Mouse (Mus musculus): ENCODE results near the gene Clta. TPM values are rescaled to one million over a fixed set of nuclear protein-coding genes. Genes with fewer than 3 reads are reported as not detected.
A peak's percentile ranks its signal among the peaks of the same experiment; 100 is the strongest.

The Clta gene
- polyA plus RNA-seq, 1 experiment from 2014 or later = 136 TPM

DNA sequence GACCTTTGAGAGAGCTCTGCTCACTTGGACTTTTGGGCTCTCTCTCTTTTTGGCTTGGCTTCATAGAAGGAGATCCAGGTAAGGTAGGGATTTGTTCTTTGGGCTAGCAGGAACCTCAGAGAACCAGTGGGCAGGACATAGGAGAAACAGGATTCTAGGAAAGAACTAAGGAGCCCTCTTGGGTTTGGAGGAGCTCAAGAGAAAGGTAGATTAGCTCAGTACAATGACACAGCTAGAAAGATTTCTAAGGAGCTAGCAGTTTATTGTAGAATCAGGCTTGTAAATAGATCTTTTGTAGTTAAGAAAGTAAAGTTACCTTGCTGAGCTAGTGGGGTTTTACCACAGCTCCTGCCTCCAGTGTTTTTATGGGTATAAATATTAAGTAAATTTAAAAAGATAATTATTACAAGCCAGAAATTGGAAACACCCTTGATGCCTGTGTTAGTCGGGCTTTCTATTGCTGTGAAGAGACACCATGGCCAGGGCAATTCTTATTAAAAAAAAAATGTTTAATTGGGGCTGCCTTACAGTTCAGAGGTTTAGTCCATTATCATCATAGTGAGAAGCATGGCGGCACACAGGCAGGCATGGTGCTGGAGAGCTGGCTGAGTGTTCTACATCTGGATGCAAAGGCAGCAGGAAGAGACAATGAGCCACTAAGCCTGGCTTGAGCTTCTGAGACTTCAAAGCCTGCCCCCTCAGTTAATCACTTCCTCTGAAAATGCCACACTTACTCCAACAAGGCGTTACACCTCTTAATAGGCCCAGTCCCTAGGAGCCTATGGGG lies 564 bp downstream of the Clta start:
- Histone ChIP-seq H3K4me1 (ENCODE audit: insufficient read depth) (no peaks in the 10 kb centered on the region), H3K4me2 (ENCODE audit: low read depth, low read length) (peak overlapping the region; percentile 57), H3K27me3 (ENCODE audit: insufficient read depth, low read length) (no peaks in the 10 kb centered on the region), H3K4me3 (ENCODE audit: low read depth, low read length) (peak overlapping the region; percentile 40), H3K27ac (ENCODE audit: low read depth) (peak overlapping the region; percentile 84), H3K36me3 (replicated peaks; ENCODE audit: insufficient read depth, low read length) (no peaks in the 10 kb centered on the region), H3K9ac (replicated peaks) (peak overlapping the region; percentile 55), H3K9me3 (ENCODE audit: low read length) (no peaks in the 10 kb centered on the region)
- WGBS (ENCODE audit: insufficient replicate concordance) = 69% methylated on average over 3 of the region's 3 CpGs
- DNase-seq = no peak
- ATAC-seq = peak; percentile 24; the same call in 1 of the 2 replicates
- TF ChIP-seq CTCF (IDR thresholded peaks at IDR 0.05; ENCODE audit: low read depth) (no peak), EP300 (IDR thresholded peaks at IDR 0.05; ENCODE audit: low read depth) (no peak)

DNA sequence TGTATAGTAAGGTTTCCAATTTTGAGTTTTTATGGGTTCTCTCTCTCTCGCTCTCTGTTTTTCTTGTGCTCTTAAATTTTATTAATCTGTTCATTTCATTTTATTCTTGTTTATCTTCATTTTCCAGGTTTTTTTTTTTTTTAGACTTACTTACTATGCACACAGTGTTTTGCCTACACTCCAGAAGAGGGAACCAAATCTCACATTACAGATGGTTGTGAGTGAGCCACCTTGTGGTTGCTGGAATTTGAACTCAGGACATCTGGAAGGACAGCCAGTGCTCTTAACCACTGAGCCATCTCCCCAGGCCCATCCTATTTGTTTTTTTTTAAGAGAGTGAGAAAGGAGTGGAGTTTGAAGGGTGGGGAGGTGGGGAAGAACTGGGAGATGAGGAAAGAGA lies 5.9 kb downstream of the Clta start:
- WGBS (ENCODE audit: insufficient replicate concordance) = 88% methylated on average over 1 of the region's 1 CpGs
- ATAC-seq = no peak
- Histone ChIP-seq H3K36me3 (replicated peaks; ENCODE audit: insufficient read depth, low read length) (no peaks in the 10 kb centered on the region), H3K27ac (ENCODE audit: low read depth) (no peak overlapping the region), H3K4me2 (ENCODE audit: low read depth, low read length) (no peak overlapping the region), H3K27me3 (ENCODE audit: insufficient read depth, low read length) (no peaks in the 10 kb centered on the region), H3K9ac (replicated peaks) (no peak overlapping the region), H3K9me3 (ENCODE audit: low read length) (no peaks in the 10 kb centered on the region), H3K4me3 (ENCODE audit: low read depth, low read length) (no peak overlapping the region), H3K4me1 (ENCODE audit: insufficient read depth) (peaks cover 24% of the 10 kb centered on the region)
- no peak for TF ChIP-seq EP300 (IDR thresholded peaks at IDR 0.05; ENCODE audit: low read depth)
- peak; percentile 40 for TF ChIP-seq CTCF (IDR thresholded peaks at IDR 0.05; ENCODE audit: low read depth)
- DNase-seq = no peak

DNA sequence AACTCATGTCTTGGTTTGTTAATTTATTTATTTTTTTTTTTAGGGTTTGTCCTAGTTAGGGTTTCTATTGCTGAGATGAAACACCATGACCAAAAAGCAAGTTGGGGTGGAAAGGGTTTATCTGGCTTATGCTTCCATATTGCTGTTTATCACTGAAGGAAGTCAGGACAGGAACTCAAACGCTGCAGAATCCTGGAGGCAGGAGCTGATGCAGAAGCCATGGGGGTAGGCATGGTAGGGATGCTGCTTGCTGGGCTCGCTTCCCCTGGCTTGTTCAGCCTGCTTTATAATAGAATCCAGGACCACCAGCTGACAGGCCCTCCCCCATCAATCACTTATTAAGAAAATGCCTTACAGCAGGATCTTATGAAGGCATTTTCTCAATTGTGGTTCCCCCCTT lies 6.6 kb downstream of the Clta start:
- H3K4me3 ChIP-seq (ENCODE audit: low read depth, low read length) = no peak overlapping the region
- WGBS (ENCODE audit: insufficient replicate concordance) = 40% methylated on average over 2 of the region's 2 CpGs
- ATAC-seq = no peak
- no peak for DNase-seq
- TF ChIP-seq EP300 (IDR thresholded peaks at IDR 0.05; ENCODE audit: low read depth) = no peak
- TF ChIP-seq CTCF (IDR thresholded peaks at IDR 0.05; ENCODE audit: low read depth) = no peak
- H3K4me2 ChIP-seq (ENCODE audit: low read depth, low read length) = no peak overlapping the region
- no peaks in the 10 kb centered on the region for H3K27me3 ChIP-seq (ENCODE audit: insufficient read depth, low read length)
- no peaks in the 10 kb centered on the region for H3K9me3 ChIP-seq (ENCODE audit: low read length)
- H3K4me1 ChIP-seq (ENCODE audit: insufficient read depth) = peaks cover 29% of the 10 kb centered on the region
- 0 out of 2 replicates have a peak, but pooled peaks cover 4% of the 10 kb centered on the region for H3K36me3 ChIP-seq (replicated peaks; ENCODE audit: insufficient read depth, low read length)
- H3K9ac ChIP-seq (replicated peaks) = no peak overlapping the region
- no peak overlapping the region for H3K27ac ChIP-seq (ENCODE audit: low read depth)

GRCm38 (mm10) chr4:44011799-44012198 lies 7.5 kb downstream of the Clta start:
- H3K4me1 ChIP-seq (ENCODE audit: insufficient read depth) = peaks cover 39% of the 10 kb centered on the region
- ATAC-seq = no peak

DNA sequence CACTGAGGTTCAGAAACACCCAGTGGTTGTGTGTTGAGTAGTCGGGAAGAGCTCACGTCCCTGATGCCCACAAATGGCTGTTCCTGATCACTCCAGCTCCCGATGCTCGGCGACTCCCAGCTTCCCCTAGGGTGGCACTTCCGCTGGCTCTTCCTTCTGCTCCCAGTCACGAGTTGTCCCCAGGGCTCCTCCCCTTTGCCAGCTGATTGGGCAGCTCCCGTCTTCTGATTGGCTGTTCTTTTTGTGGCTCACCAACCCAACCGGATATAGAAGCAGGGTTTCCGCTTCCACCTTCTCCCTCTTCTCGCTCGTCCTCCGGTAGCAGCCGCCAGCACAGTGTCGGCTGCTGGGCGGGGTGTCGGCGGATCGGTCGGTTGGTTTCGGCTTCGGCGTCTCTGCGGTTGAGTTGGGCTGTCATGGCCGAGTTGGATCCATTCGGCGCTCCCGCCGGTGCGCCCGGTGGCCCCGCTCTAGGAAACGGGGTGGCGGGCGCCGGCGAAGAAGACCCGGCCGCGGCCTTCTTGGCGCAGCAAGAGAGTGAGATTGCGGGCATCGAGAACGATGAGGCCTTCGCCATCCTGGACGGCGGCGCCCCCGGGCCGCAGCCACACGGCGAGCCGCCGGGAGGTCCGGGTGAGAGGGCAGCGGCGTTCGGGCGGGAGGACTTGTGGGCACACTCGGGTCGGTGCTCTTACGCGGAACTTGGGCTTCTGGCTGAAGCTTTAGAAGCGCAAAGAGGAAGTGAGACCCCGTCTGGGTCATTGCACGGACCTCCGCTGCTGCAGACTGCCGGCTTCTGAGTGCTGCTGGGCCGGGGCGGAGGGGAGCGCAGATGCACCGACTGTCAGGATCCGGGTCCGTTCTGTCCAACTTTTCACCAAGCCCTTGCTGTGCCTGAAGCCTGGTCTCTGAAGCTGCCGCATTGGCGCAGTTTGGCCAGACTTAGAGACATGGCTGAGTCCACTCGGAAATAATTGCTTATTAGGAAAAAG lies 8.4 kb downstream of the Clta start:
- WGBS (ENCODE audit: insufficient replicate concordance) = under 1% methylated on average over 77 of the region's 77 CpGs
- Histone ChIP-seq H3K4me3 (ENCODE audit: low read depth, low read length) (peak overlapping the region; percentile 82), H3K9me3 (ENCODE audit: low read length) (no peaks in the 10 kb centered on the region), H3K27ac (ENCODE audit: low read depth) (peak overlapping the region; percentile 94), H3K9ac (replicated peaks) (peak overlapping the region; percentile 96), H3K4me2 (ENCODE audit: low read depth, low read length) (peak overlapping the region; percentile 84), H3K36me3 (replicated peaks; ENCODE audit: insufficient read depth, low read length) (0 out of 2 replicates have a peak, but pooled peaks cover 7% of the 10 kb centered on the region), H3K27me3 (ENCODE audit: insufficient read depth, low read length) (no peaks in the 10 kb centered on the region), H3K4me1 (ENCODE audit: insufficient read depth) (peaks cover 43% of the 10 kb centered on the region)
- DNase-seq = peak; percentile 93
- ATAC-seq = peak; percentile 99
- TF ChIP-seq EP300 (IDR thresholded peaks at IDR 0.05; ENCODE audit: low read depth) (no peak), CTCF (IDR thresholded peaks at IDR 0.05; ENCODE audit: low read depth) (no peak)

More at GRCm38 (mm10) chr4:44011799-44012198, 7.5 kb downstream of the Clta start:
- Histone ChIP-seq H3K4me2 (ENCODE audit: low read depth, low read length) (peak overlapping the region; percentile 84), H3K27ac (ENCODE audit: low read depth) (peak overlapping the region; percentile 94), H3K9me3 (ENCODE audit: low read length) (no peaks in the 10 kb centered on the region), H3K9ac (replicated peaks) (peak overlapping the region; percentile 96), H3K36me3 (replicated peaks; ENCODE audit: insufficient read depth, low read length) (0 out of 2 replicates have a peak, but pooled peaks cover 4% of the 10 kb centered on the region), H3K27me3 (ENCODE audit: insufficient read depth, low read length) (no peaks in the 10 kb centered on the region), H3K4me3 (ENCODE audit: low read depth, low read length) (peak overlapping the region; percentile 82)
- no peak for TF ChIP-seq EP300 (IDR thresholded peaks at IDR 0.05; ENCODE audit: low read depth)
- no peak for TF ChIP-seq CTCF (IDR thresholded peaks at IDR 0.05; ENCODE audit: low read depth)
- 79% methylated on average over 3 of the region's 3 CpGs for WGBS (ENCODE audit: insufficient replicate concordance)
- no peak for DNase-seq
